Mouse (Mus musculus) thymus, postnatal 25 days (tissue): Measurements from ENCODE around the gene Mtch1.
A peak's percentile ranks its signal among the peaks of the same experiment; 100 is the strongest.
"Not testable (repeated sequence)": the region's sequence is repeated elsewhere in the genome, so short reads cannot be mapped to it uniquely, and the experiment has no call there.

Experiments used
- DNase-seq: peaks from one replicate; pipeline ENCODE4 v3.0.0; 2022

Mtch1 gene

GRCm38 (mm10) chr17:29361982-29362691, 14.4 kb upstream of the Mtch1 start:
- peak; percentile 58 for DNase-seq

DNA sequence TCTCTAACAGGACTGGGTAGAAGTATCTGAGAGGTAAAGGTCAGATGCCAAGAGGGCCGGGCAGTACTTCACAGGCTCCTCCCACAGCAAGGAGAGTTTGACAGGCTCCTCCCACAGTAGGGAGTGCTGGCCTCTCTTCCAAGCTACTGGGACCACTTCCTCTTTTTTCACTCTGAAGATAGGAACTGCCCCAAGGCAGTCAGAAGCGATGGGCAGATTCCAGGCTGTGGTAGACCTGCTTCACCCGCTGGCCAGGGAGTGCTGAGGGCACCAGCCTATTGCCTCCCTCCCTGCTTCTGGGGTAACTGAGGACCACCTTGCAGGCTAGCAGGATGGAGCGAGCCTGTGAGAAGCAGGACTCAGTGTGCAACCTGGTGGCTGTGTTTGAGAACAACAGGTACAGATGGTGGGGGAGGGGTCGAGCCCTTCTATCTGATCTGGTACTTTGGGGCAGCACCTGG, 13.1 kb upstream of the Mtch1 start, which contains the start of gene Fgd2:
Gene Fgd2 (plus strand): TSS at position 154 of the 461 bp plus-strand sequence.
- DNase-seq = no peak

DNA sequence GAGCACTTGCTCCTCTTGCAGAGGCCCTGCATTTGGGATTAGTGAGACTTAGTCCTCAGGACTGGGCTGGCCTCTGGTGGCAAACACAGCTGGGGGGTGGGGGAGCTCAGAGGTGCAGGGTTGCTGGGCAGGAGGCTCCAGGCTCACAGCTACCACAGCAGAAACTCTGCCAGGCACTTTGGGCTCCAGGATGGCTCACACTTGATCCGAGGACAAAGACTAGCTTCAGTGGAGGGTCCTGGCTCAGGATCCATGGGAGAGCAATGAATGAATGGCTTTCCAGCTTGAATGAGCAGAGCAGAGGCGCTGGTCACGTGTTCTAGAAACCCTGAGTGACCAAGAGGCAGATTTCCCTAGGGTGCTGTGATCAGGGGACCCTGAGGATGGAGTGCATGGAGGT, 11.2 kb upstream of the Mtch1 start:
- DNase-seq = no peak

DNA sequence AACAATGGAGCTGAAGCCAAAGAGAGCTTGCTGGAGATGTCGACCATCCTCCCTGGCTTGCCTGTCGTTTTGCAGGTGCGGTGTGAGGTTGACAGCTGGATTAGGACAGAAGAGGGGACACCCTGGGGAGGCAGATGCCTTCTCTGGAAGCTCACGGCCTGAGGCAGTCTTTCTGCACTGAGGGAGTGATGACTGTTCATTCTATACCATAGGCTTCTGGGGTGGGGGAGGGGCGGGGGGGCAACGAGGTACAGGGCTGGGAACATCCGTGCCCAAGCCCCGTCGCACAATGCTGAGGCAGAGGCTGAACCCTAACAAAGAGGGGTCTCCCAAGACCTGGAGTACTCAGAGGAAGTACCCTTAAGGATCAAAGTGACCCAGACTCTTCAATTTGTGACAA, 9.1 kb upstream of the Mtch1 start:
- DNase-seq = no peak

GRCm38 (mm10) chr17:29356479-29356856, 8.7 kb upstream of the Mtch1 start:
- no peak for DNase-seq

- DNase-seq = no peak
These were observed 8.2 kb upstream of the Mtch1 start for GRCm38 (mm10) chr17:29355841-29356478.

GRCm38 (mm10) chr17:29355461-29355840, 7.7 kb upstream of the Mtch1 start:
- DNase-seq = no peak

DNA sequence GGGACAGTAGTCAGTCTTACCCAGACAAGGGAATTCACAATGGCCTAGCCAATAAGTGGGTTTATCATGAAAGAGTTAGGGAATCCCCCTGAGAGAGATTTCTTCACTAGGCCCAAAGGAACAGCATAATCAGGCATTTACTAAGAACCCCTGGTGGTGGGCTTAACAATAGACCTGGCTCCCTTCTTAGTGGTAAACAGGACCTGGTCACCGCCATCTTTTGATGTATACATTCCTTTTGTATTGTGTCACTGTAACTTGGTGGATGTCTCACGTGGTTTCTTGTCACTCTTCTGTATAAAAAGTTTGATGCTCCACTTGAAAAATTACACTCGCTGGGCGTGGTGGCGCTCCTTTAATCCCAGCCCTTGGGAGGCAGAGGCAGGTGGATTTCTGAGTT, 3.3 kb upstream of the Mtch1 start:
- DNase-seq = not testable (repeated sequence)

GRCm38 (mm10) chr17:29348996-29349395, 1.3 kb upstream of the Mtch1 start:
- no peak for DNase-seq

GRCm38 (mm10) chr17:29347126-29347644, 549 bp downstream of the Mtch1 start:
- no peak for DNase-seq

GRCm38 (mm10) chr17:29346496-29347125, 1.1 kb downstream of the Mtch1 start:
- no peak for DNase-seq

DNA sequence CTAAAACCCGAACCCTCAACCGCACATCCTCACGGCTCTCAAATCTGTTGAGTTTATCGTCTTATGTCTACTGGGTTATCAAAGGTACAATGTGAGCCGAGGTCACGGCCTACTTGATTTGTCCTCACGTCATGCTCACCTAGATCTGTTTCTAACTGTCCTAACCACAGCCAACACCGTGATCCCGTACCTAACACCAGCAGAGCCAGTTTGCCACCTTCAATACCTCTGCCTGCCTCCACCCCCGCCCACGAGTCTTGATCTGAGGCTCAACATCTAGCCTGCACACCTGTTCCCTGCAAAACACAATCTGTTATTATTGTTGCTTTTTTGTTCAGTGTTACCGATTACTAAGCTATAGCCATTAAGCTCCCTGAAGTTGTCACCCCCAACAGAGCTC, 2.5 kb downstream of the Mtch1 start:
- no peak for DNase-seq

DNA sequence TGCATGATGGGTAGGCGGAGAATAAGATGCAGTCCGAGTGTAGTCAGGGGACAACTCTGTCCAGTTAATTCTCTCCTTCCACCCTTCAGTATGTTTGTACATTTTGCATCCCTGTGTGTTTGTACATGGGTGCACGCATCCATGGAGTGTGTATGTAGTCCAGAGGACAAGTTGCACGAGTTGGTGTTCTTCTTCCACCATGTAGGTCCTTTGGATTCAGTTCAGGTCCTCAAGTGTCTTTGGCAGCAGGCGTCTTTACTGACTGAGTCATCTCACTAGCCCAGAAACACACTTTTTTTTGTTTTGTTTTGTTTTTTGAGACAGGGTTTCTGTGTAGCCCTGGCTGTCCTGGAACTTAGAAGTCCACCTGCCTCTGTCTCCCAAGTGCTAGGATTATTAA, 4.5 kb downstream of the Mtch1 start:
- no peak for DNase-seq

- DNase-seq = no peak
These were observed 5.5 kb downstream of the Mtch1 start for GRCm38 (mm10) chr17:29342010-29342910.

- peak; percentile 62 for DNase-seq
These were observed 6.1 kb downstream of the Mtch1 start for GRCm38 (mm10) chr17:29341591-29342003.

DNA sequence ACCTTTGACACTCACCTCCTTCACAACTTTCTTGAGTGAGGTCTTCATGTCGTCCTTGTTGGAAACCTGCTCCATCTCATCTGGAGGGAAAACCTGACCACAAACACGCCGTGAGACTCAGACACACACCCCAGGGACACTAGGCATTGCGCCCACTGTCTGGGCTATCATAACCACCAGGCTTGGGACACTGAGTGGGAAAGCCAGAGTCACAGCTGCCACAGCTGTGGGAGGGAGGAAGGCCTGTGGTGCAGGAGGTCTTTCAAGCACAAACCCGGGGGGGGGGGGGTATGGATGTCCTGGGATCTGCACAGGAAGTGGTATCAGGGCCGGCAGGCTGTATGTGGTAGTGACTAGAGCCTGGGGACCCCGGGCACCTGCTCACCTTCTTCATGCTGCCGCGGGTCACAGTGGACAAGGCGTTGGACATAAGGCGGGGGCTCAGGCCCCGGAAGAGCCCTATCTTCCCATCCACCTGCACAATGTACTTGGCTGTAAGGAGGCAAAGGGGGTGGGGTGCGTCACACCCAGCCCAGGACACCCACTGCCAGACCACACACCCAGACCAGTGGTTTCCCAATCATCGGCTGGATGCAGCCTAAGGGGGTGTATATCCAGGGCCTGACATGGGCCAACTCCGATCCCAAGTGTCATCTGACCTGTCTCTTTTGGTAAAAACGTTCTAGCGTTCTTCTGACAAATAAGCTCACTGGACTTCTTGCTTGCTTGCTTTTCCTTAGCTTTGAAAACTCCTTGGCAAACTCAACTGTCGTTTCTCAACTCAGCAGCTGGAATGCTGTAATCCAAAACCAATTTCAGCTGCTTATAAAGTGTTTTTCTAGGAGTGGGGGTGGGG, 7.1 kb downstream of the Mtch1 start:
- DNase-seq = no peak

DNA sequence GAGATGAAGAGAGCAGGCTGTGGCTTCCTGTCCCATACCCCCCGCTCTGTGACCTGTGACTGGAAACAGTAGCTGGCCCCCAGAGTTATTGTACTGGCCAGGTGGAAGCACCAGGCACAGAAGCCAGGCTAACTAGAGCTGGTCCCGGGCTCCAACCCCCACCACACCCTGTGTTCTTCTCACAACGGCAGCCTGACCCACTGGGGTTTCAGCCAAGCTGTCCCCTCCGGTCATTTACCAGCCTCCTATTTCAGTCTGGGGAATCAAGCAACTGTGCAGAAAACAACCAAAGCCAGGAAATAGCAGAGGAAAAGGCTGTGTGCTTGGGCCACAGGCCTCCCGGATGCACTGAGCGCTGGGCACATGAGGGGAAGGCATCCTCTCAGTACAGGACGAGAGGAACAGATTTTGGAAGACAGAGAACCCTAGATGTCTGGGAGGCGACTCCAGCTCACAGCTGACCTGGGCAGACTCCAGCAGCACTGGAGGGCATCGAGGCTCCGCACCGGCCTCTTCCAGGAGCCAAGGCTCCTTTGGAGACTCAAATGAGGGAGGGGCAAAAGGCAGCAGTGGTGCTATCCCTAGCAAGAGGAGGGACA, 8.5 kb downstream of the Mtch1 start:
- no peak for DNase-seq

DNA sequence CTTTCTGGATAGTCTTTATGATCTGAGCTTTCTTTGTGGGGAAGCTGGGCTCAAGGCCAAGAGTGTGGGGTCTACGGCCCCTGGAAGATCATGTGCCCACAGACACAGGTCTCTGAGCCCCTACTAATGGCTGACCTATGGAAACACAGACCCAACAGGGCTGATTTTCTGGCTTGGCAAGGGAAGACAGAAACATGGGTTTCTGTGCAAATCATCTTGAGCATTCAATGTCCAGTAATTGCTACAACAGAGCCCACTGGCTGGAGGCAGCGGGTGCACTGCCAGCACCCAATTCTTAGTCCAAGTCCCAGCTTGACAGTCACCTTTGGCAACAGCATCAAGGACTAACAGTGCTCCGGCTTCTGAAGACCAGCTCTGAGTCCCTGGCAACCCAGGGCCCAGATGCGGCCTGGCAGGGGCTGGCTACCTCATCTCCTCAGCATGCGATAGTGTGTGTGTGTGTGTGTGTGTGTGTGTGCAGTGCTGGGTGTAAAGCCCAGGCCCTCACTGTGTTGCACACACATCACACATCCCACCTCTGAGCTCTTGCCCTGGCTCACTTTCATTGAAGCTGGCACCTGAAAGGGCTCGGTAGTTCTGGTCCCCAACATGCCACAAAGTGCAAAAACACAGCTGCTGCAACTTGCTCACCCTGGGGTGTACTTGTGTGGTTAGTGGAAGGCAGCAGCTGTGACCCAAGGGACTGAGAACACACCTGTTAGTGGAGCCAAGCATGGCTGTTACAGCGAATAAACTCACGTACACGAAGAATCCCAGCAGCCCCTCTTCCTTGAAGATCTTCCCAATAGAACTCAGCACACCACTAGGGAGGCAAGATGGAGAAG, 9.5 kb downstream of the Mtch1 start:
- DNase-seq = peak; percentile 66

DNA sequence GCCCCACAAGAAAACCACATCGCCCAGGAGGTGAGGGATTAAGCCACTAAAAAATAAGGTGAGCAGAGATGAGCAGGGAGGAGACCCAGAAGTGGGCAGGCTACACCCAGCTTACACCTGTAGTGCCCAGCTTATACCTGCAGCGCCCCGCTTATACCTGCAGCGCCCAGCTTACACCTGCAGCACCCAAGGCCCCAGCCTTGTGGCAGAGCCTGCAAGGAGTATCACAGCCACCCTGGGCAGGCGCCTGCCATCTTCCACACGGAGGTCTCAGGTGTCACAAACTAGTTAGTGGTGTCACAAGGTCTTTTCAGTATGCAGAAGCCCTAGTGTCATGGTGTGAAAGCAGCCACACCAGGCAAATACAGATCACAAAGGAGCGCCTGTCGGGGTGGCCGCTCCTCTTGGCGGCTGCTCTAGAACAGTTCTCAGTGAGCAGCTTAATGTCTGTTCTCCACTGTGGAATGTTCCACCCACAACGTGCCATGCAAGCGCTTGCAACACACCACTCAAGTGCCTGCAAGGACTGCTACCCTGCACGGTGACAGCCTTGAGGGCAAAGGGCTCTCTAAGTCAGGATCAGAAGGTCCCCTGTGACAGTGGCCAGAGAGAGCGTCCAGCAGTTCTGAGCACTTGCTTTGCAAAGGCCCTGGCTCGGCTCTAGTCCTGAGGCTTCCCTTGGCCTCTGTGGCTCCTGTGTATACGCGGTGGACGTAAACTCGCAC, 11.3 kb downstream of the Mtch1 start:
- DNase-seq = no peak
